Mouse (Mus musculus) heart, embryonic 10.5 days (tissue): ENCODE measurements around the gene Daglb. TPM values are rescaled to one million over a fixed set of nuclear protein-coding genes. Genes with fewer than 3 reads are reported as not detected.
"Not testable (repeated sequence)": the region's sequence is repeated elsewhere in the genome, so short reads cannot be mapped to it uniquely, and the experiment has no call there.

Experiments used
- DNase-seq: peaks from one replicate; pipeline ENCODE4 v3.0.0-alpha.2; 2017; ENCODE audit warnings: low spot score
- H3K27ac ChIP-seq: fragments of 300-500 bp; sonication (generic); 2 replicates; pipeline ENCODE4 v1.5.1; 2016; ENCODE audit warnings: mild to moderate bottlenecking
- H3K27me3 ChIP-seq: fragments of 300-500 bp; sonication (generic); 2 replicates; pipeline ENCODE4 v1.6.1; 2016; ENCODE audit warnings: mild to moderate bottlenecking; ENCODE audit not compliant: poor library complexity, insufficient read depth, severe bottlenecking
- H3K36me3 ChIP-seq: fragments of 300-500 bp; sonication (generic); 2 replicates; pipeline ENCODE4 v1.6.1; 2016; ENCODE audit warnings: mild to moderate bottlenecking, moderate library complexity
- H3K4me1 ChIP-seq: fragments of 300-500 bp; sonication (generic); 2 replicates; pipeline ENCODE4 v1.6.1; 2016; ENCODE audit warnings: mild to moderate bottlenecking
- H3K4me3 ChIP-seq: fragments of 300-500 bp; sonication (generic); 2 replicates; pipeline ENCODE4 v1.5.1; 2016; ENCODE audit warnings: mild to moderate bottlenecking, moderate library complexity
- H3K9me3 ChIP-seq: fragments of 300-500 bp; sonication (generic); 2 replicates; pipeline ENCODE4 v1.6.1; 2016; ENCODE audit warnings: mild to moderate bottlenecking, moderate library complexity
- WGBS: fragments of 180-500 bp; shearing (Covaris S2); methylation state at CpG from one replicate; pipeline ENCODE4 v1.1.7; 2016; 5-methylcytosine and 5-hydroxymethylcytosine counted together
- polyA plus RNA-seq: library from polyadenylated mRNA; unstranded; fragments of >200 nt; fragmentation: Nextera tagmentation; extraction: Ambion mirVana; gene quantifications from 2 replicates; pipeline ENCODE4 v1.2.1, GENCODE M21; 2016

Daglb gene
- polyA plus RNA-seq, 1 experiment from 2014 or later: 11.9 TPM

DNA sequence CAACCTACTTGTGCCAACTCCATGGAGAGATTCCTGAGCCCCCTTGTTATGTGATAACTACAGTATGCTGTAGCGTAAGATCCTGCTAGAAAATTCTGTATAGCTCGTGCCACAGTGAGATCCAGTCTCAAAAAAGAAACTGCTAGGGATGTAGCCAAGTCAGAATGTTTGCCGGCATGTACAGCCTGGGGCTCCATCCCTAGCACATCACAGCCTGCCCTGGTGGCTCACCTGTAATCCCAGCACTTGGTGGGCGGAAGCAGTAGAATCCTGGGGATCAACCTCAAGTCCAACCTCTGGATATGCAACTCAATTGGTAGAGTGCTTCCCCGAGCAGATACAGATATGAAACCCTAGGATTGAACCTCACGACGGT is 63.9 kb downstream of the Daglb start:
- H3K9me3 ChIP-seq: no peaks in the 10 kb centered on the region
- H3K27me3 ChIP-seq: no peaks in the 10 kb centered on the region; the same call in 1 of the 2 replicates
- peak overlapping the region; percentile 99 for H3K4me3 ChIP-seq
- H3K4me1 ChIP-seq: peaks cover 33% of the 10 kb centered on the region
- H3K27ac ChIP-seq: peak overlapping the region; percentile 100
- no peak for DNase-seq
- WGBS: 10% methylated on average over 7 of the region's 7 CpGs
- peaks cover 7% of the 10 kb centered on the region; the same call in 1 of the 2 replicates for H3K36me3 ChIP-seq

GRCm38 (mm10) chr5:143530715-143531114 is 66.3 kb downstream of the Daglb start:
- Histone ChIP-seq H3K36me3 (no peaks in the 10 kb centered on the region), H3K9me3 (no peaks in the 10 kb centered on the region), H3K4me3 (no peak overlapping the region), H3K27ac (no peak overlapping the region), H3K27me3 (no peaks in the 10 kb centered on the region; the same call in 1 of the 2 replicates), H3K4me1 (peaks cover 15% of the 10 kb centered on the region)
- 63% methylated on average over 7 of the region's 7 CpGs for WGBS
- DNase-seq: no peak

GRCm38 (mm10) chr5:143534922-143535321 is 70.5 kb downstream of the Daglb start:
- Histone ChIP-seq H3K4me1 (no peaks in the 10 kb centered on the region), H3K36me3 (no peaks in the 10 kb centered on the region)
- WGBS: 84% methylated on average over 4 of the region's 4 CpGs

DNA sequence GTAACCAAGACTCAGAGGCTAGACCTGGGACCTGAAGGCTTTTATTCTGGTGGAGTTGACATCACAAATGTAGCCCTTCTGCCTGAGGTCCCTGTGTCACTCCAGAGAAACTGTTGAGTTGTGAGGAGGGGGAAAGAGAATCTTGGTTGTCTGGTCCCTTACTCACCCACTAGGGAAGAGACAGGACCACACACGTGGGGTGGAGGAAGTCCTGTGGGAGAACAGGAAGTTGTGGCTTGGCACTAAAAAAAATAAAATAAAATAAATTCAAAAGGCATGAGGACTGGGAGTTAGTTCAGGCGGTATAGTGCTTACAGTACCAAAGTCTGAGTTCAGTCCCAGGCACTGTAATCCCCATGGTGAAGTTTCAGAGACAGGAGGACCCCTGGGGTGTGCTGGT is 72.6 kb downstream of the Daglb start:
- Histone ChIP-seq H3K4me3 (no peak overlapping the region), H3K4me1 (no peaks in the 10 kb centered on the region), H3K27ac (no peak overlapping the region), H3K9me3 (no peaks in the 10 kb centered on the region), H3K36me3 (no peaks in the 10 kb centered on the region), H3K27me3 (peaks cover 3% of the 10 kb centered on the region; the same call in 1 of the 2 replicates)
- no peak for DNase-seq
- WGBS: 36% methylated on average over 2 of the region's 2 CpGs

More at GRCm38 (mm10) chr5:143534922-143535321, 70.5 kb downstream of the Daglb start:
- Histone ChIP-seq H3K4me3 (no peak overlapping the region), H3K27ac (no peak overlapping the region), H3K27me3 (peaks cover 3% of the 10 kb centered on the region; the same call in 1 of the 2 replicates), H3K9me3 (no peaks in the 10 kb centered on the region)
- DNase-seq: no peak

DNA sequence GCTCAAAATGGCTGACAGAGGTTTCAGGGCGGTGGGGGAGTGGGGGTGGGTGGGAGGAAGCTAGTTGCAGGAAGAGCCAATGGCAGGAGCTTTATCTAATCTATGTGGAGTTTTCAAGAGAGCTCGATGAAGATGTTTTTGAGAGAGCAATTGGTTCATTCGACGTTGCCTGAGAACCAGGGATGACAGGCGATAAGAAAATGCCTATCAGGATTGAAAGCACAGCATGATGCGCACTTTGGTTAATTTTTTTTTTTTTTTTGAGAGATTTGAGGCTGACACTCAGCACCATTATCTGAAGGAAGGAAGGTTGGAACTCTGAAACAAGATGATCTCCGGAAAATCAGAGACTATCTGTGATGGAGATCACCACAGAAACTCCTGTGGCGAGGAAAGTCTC is 74.7 kb downstream of the Daglb start:
- Histone ChIP-seq H3K4me1 (no peaks in the 10 kb centered on the region), H3K27ac (no peak overlapping the region), H3K36me3 (no peaks in the 10 kb centered on the region), H3K9me3 (no peaks in the 10 kb centered on the region), H3K4me3 (no peak overlapping the region), H3K27me3 (0 out of 2 replicates have a peak, but pooled peaks cover 3% of the 10 kb centered on the region)
- no peak for DNase-seq
- WGBS: 64% methylated on average over 8 of the region's 8 CpGs

DNA sequence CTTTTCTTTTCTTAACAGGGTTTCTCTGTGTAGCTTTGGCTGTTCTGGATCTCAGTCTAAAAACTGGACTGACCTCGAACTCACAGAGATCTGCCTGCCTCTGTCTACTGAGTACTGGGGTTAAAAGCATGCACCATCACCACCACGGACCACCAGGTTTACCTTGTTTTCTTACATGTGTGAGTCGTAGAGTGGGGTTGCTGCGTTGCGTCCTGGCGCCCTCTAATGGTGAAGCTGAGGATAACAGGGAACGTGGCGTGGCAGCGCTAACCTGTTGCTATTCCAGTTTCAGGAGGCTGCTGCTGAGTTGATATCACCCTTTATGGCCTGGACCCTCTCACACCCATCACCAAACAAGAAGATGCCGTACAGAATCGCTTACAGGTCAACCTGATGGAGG is 83.0 kb downstream of the Daglb start:
- H3K36me3 ChIP-seq: peaks cover 8% of the 10 kb centered on the region; the same call in 1 of the 2 replicates
- H3K4me3 ChIP-seq: no peak overlapping the region
- DNase-seq: peak; percentile 85
- H3K4me1 ChIP-seq: peaks cover 17% of the 10 kb centered on the region
- no peaks in the 10 kb centered on the region for H3K27me3 ChIP-seq
- no peak overlapping the region for H3K27ac ChIP-seq
- H3K9me3 ChIP-seq: no peaks in the 10 kb centered on the region
- WGBS: 7% methylated on average over 11 of the region's 11 CpGs

DNA sequence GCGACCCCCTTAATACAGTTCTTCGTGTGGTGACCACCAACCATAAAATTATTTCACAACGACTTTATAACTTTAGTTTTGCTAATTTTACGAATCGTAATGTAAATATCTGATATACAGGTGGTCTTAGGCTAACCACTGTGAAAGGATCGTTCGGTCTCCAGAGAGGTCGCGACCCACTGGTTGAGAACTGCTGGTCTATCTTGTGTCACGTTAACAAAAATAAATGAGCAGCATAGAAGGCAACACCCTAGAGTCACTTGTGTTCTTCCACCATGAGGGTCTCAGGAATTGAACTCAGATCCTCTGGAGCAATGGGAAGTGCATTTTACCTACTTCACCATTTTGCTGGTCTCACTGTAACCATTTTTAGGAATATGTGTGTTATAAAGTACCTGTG is 83.5 kb downstream of the Daglb start:
- 48% methylated on average over 10 of the region's 10 CpGs for WGBS
- H3K27ac ChIP-seq: peak overlapping the region; percentile 86

GRCm38 (mm10) chr5:143548401-143548846 is 84.0 kb downstream of the Daglb start:
- Histone ChIP-seq H3K4me3 (peak overlapping the region; percentile 79), H3K27ac (peak overlapping the region; percentile 86), H3K27me3 (no peaks in the 10 kb centered on the region), H3K36me3 (peaks cover 8% of the 10 kb centered on the region; the same call in 1 of the 2 replicates), H3K4me1 (peaks cover 17% of the 10 kb centered on the region), H3K9me3 (no peaks in the 10 kb centered on the region)
- peak; percentile 99 for DNase-seq
- WGBS: under 1% methylated on average over 37 of the region's 37 CpGs

More for the DNA sequence above, 83.5 kb downstream of the Daglb start:
- H3K36me3 ChIP-seq: peaks cover 8% of the 10 kb centered on the region; the same call in 1 of the 2 replicates
- peaks cover 17% of the 10 kb centered on the region for H3K4me1 ChIP-seq
- no peaks in the 10 kb centered on the region for H3K9me3 ChIP-seq
- no peak for DNase-seq
- no peak overlapping the region for H3K4me3 ChIP-seq
- no peaks in the 10 kb centered on the region for H3K27me3 ChIP-seq

- H3K9me3 ChIP-seq, DNase-seq, H3K36me3 ChIP-seq, H3K27me3 ChIP-seq: not testable (repeated sequence)
- peaks cover 17% of the 10 kb centered on the region for H3K4me1 ChIP-seq
- WGBS: 0% methylated on average over 14 of the region's 28 CpGs
- peak overlapping the region; percentile 79 for H3K4me3 ChIP-seq
- peak overlapping the region; percentile 86 for H3K27ac ChIP-seq
Observed at GRCm38 (mm10) chr5:143548922-143549321, 84.5 kb downstream of the Daglb start.

DNA sequence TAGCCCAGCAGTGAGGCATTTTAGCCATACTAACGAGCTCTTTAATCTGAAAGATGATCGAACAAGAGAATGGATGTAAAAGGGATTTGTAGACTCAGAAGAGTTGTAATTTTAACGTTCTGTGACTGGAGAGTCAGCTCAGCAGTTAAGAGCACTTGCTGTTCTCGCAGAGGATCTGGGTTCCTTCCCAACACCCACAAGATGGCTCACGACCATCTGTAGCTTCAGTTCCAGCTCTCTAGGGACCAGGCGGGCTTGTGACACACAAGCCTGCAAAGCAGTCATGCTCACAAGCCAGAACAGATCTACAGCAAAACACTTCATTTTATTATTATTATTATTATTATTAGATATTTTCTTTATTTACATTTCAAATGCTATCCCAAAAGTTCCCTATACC is 88.5 kb downstream of the Daglb start:
- H3K4me3 ChIP-seq: no peak overlapping the region
- WGBS: 78% methylated on average over 6 of the region's 6 CpGs

GRCm38 (mm10) chr5:143555233-143555632 is 90.8 kb downstream of the Daglb start:
- H3K36me3 ChIP-seq: peaks cover 15% of the 10 kb centered on the region
- no peak overlapping the region for H3K4me3 ChIP-seq
- no peak for DNase-seq
- no peaks in the 10 kb centered on the region for H3K27me3 ChIP-seq
- 75% methylated on average over 6 of the region's 6 CpGs for WGBS
- no peaks in the 10 kb centered on the region for H3K9me3 ChIP-seq
- H3K4me1 ChIP-seq: peaks cover 34% of the 10 kb centered on the region
- H3K27ac ChIP-seq: no peak overlapping the region

More for the DNA sequence above, 88.5 kb downstream of the Daglb start:
- Histone ChIP-seq H3K27me3 (no peaks in the 10 kb centered on the region), H3K36me3 (peaks cover 15% of the 10 kb centered on the region), H3K4me1 (peaks cover 29% of the 10 kb centered on the region), H3K27ac (no peak overlapping the region), H3K9me3 (no peaks in the 10 kb centered on the region)
- no peak for DNase-seq
